Mouse (Mus musculus) kidney, embryonic 16.5 days (tissue): ENCODE data around the gene Srrm2. TPM values are rescaled to one million over a fixed set of nuclear protein-coding genes. Genes with fewer than 3 reads are reported as not detected.
A peak's percentile ranks its signal among the peaks of the same experiment; 100 is the strongest.

Experiments used
- ATAC-seq: fragments of 200-750 bp; cut with Nextera tagmentation; 2 replicates; pipeline ENCODE4 v1.8.0; 2017; ENCODE audit warnings: moderate TSS enrichment; ENCODE audit not compliant: low FRiP score, low TSS enrichment
- H3K27ac ChIP-seq: fragments of 300-500 bp; sonication (generic); 2 replicates; pipeline ENCODE4 v1.5.1; 2014; ENCODE audit warnings: low read length
- H3K27me3 ChIP-seq: fragments of 300-500 bp; sonication (generic); 2 replicates; pipeline ENCODE4 v1.6.1; 2014; ENCODE audit warnings: low read length, control low read depth, mixed read lengths; ENCODE audit not compliant: insufficient read depth
- H3K36me3 ChIP-seq: fragments of 300-500 bp; sonication (generic); 2 replicates; pipeline ENCODE4 v1.6.1; 2014; ENCODE audit warnings: low read length, control low read depth, mixed read lengths; ENCODE audit not compliant: insufficient read depth
- H3K4me1 ChIP-seq: fragments of 300-500 bp; sonication (generic); 2 replicates; pipeline ENCODE4 v1.6.1; 2014; ENCODE audit warnings: low read length, control low read depth, mixed read lengths; ENCODE audit not compliant: insufficient read depth
- H3K4me2 ChIP-seq: fragments of 300-500 bp; sonication (generic); replicated peaks from 2 replicates; pipeline ENCODE4 v1.6.1; 2014; ENCODE audit warnings: low read depth, low read length
- H3K4me3 ChIP-seq: fragments of 300-500 bp; sonication (generic); 2 replicates; pipeline ENCODE4 v1.5.1; 2014; ENCODE audit warnings: mild to moderate bottlenecking, low read length
- H3K9ac ChIP-seq: fragments of 300-500 bp; sonication (generic); replicated peaks from 2 replicates; pipeline ENCODE4 v1.6.1; 2014; ENCODE audit warnings: low read length
- H3K9me3 ChIP-seq: fragments of 300-500 bp; sonication (generic); 2 replicates; pipeline ENCODE4 v1.6.1; 2016; ENCODE audit warnings: low read length, control low read depth
- WGBS: fragments of 180-500 bp; shearing (Covaris S2); extraction: QIAGEN DNeasy Blood & Tissue Kit; methylation state at CpG from one replicate; pipeline ENCODE4 v1.1.7; 2014; 5-methylcytosine and 5-hydroxymethylcytosine counted together
- polyA plus RNA-seq: library from polyadenylated mRNA; unstranded; fragments of >200 nt; fragmentation: Nextera tagmentation; extraction: Ambion mirVana; gene quantifications from 2 replicates; pipeline ENCODE4 v1.2.1, GENCODE M21; 2015

The Srrm2 gene
- polyA plus RNA-seq, 1 experiment from 2014 or later, result 411 TPM

GRCm38 (mm10) chr17:23819235-23819634 is 28.9 kb downstream of the Srrm2 start:
- no peak overlapping the region for H3K9ac ChIP-seq
- ATAC-seq, result no peak
- no peak overlapping the region for H3K4me3 ChIP-seq
- H3K27ac ChIP-seq, result no peak overlapping the region
- no peaks in the 10 kb centered on the region for H3K27me3 ChIP-seq
- WGBS, result 98% methylated on average over 25 of the region's 25 CpGs
- H3K4me1 ChIP-seq, result no peaks in the 10 kb centered on the region
- H3K4me2 ChIP-seq, result no peak overlapping the region
- peaks cover 53% of the 10 kb centered on the region for H3K9me3 ChIP-seq
- peaks cover 97% of the 10 kb centered on the region for H3K36me3 ChIP-seq

- no peaks in the 10 kb centered on the region for H3K27me3 ChIP-seq
- peaks cover 99% of the 10 kb centered on the region for H3K36me3 ChIP-seq
- no peak overlapping the region for H3K27ac ChIP-seq
- H3K4me3 ChIP-seq, result no peak overlapping the region
- no peaks in the 10 kb centered on the region for H3K4me1 ChIP-seq
- no peak overlapping the region for H3K4me2 ChIP-seq
- ATAC-seq, result no peak
- WGBS, result 96% methylated on average over 5 of the region's 5 CpGs
- peaks cover 45% of the 10 kb centered on the region for H3K9me3 ChIP-seq
- H3K9ac ChIP-seq, result no peak overlapping the region
These were observed 30.4 kb downstream of the Srrm2 start for GRCm38 (mm10) chr17:23820731-23821130.

- no peak for ATAC-seq
- no peaks in the 10 kb centered on the region for H3K27me3 ChIP-seq
- 81% methylated on average over 6 of the region's 6 CpGs for WGBS
- no peak overlapping the region for H3K9ac ChIP-seq
- H3K4me2 ChIP-seq, result no peak overlapping the region
- H3K4me1 ChIP-seq, result peaks cover under 1% of the 10 kb centered on the region; the same call in 1 of the 2 replicates
- H3K9me3 ChIP-seq, result peaks cover 31% of the 10 kb centered on the region
- H3K4me3 ChIP-seq, result no peak overlapping the region
- H3K36me3 ChIP-seq, result peaks cover 96% of the 10 kb centered on the region
- H3K27ac ChIP-seq, result no peak overlapping the region
These were observed 31.8 kb downstream of the Srrm2 start for GRCm38 (mm10) chr17:23822094-23822493.

- WGBS, result 76% methylated on average over 16 of the region's 16 CpGs
- Histone ChIP-seq H3K36me3 (peaks cover 91% of the 10 kb centered on the region), H3K9me3 (peaks cover 22% of the 10 kb centered on the region), H3K4me3 (no peak overlapping the region), H3K27me3 (no peaks in the 10 kb centered on the region), H3K4me1 (peaks cover 10% of the 10 kb centered on the region), H3K27ac (no peak overlapping the region), H3K9ac (no peak overlapping the region), H3K4me2 (no peak overlapping the region)
- ATAC-seq, result no peak
These were observed 32.7 kb downstream of the Srrm2 start for GRCm38 (mm10) chr17:23823018-23823417.

GRCm38 (mm10) chr17:23823614-23824013 is 33.3 kb downstream of the Srrm2 start:
- H3K4me3 ChIP-seq, result no peak overlapping the region
- peaks cover 16% of the 10 kb centered on the region for H3K9me3 ChIP-seq
- no peak overlapping the region for H3K4me2 ChIP-seq
- no peaks in the 10 kb centered on the region for H3K27me3 ChIP-seq
- 93% methylated on average over 12 of the region's 12 CpGs for WGBS
- H3K4me1 ChIP-seq, result peaks cover 11% of the 10 kb centered on the region
- H3K9ac ChIP-seq, result no peak overlapping the region
- H3K27ac ChIP-seq, result no peak overlapping the region
- no peak for ATAC-seq
- peaks cover 85% of the 10 kb centered on the region for H3K36me3 ChIP-seq

- no peak overlapping the region for H3K9ac ChIP-seq
- no peak overlapping the region for H3K4me2 ChIP-seq
- no peaks in the 10 kb centered on the region for H3K27me3 ChIP-seq
- ATAC-seq, result no peak
- H3K9me3 ChIP-seq, result no peaks in the 10 kb centered on the region
- WGBS, result 85% methylated on average over 4 of the region's 4 CpGs
- H3K4me3 ChIP-seq, result no peak overlapping the region
- peaks cover 65% of the 10 kb centered on the region for H3K36me3 ChIP-seq
- peaks cover 11% of the 10 kb centered on the region for H3K4me1 ChIP-seq
- no peak overlapping the region for H3K27ac ChIP-seq
These were observed 35.3 kb downstream of the Srrm2 start for GRCm38 (mm10) chr17:23825591-23825990.

GRCm38 (mm10) chr17:23828271-23829001 is 38.1 kb downstream of the Srrm2 start:
- peak overlapping the region; percentile 90 for H3K4me3 ChIP-seq
- under 1% methylated on average over 45 of the region's 47 CpGs for WGBS
- peak; percentile 83 for ATAC-seq
- peaks cover 38% of the 10 kb centered on the region for H3K36me3 ChIP-seq
- 0 out of 2 replicates have a peak, but pooled peaks cover 4% of the 10 kb centered on the region for H3K27me3 ChIP-seq
- H3K9ac ChIP-seq, result peak overlapping the region; percentile 87
- H3K9me3 ChIP-seq, result no peaks in the 10 kb centered on the region
- peak overlapping the region; percentile 74 for H3K27ac ChIP-seq
- peaks cover 11% of the 10 kb centered on the region for H3K4me1 ChIP-seq
- H3K4me2 ChIP-seq, result peak overlapping the region; percentile 86

- Histone ChIP-seq H3K4me3 (peak within 1 kb of the TSS; percentile 90), H3K9me3 (no peaks in the 10 kb centered on the region), H3K9ac (peak within 1 kb of the TSS; percentile 87), H3K4me2 (peak within 1 kb of the TSS; percentile 86), H3K4me1 (peaks cover 11% of the 10 kb centered on the region), H3K27ac (peak within 1 kb of the TSS; percentile 97), H3K27me3 (0 out of 2 replicates have a peak, but pooled peaks cover 4% of the 10 kb centered on the region), H3K36me3 (peaks cover 31% of the 10 kb centered on the region)
- ATAC-seq, result peak; percentile 93
- under 1% methylated on average over 38 of the region's 42 CpGs for WGBS
These were observed 38.8 kb downstream of the Srrm2 start, which contains the start of gene Elob for GRCm38 (mm10) chr17:23829064-23829619. Elob (minus strand) TSS chr17:23829136.

- H3K9ac ChIP-seq, result no peak overlapping the region
- H3K27me3 ChIP-seq, result 0 out of 2 replicates have a peak, but pooled peaks cover 4% of the 10 kb centered on the region
- no peak overlapping the region for H3K27ac ChIP-seq
- no peak overlapping the region for H3K4me3 ChIP-seq
- peaks cover 10% of the 10 kb centered on the region for H3K36me3 ChIP-seq
- 89% methylated on average over 1 of the region's 1 CpGs for WGBS
- no peaks in the 10 kb centered on the region for H3K9me3 ChIP-seq
- H3K4me2 ChIP-seq, result no peak overlapping the region
- no peak for ATAC-seq
- peaks cover 11% of the 10 kb centered on the region for H3K4me1 ChIP-seq
These were observed 40.9 kb downstream of the Srrm2 start for GRCm38 (mm10) chr17:23831201-23831600.

- 77% methylated on average over 8 of the region's 8 CpGs for WGBS
- ATAC-seq, result no peak
- Histone ChIP-seq H3K4me1 (no peaks in the 10 kb centered on the region), H3K4me3 (no peak within 1 kb of the TSS), H3K4me2 (no peak within 1 kb of the TSS), H3K9me3 (no peaks in the 10 kb centered on the region), H3K36me3 (no peaks in the 10 kb centered on the region), H3K27ac (no peak within 1 kb of the TSS), H3K9ac (no peak within 1 kb of the TSS), H3K27me3 (0 out of 2 replicates have a peak, but pooled peaks cover 4% of the 10 kb centered on the region)
These were observed 45.8 kb downstream of the Srrm2 start, which contains the start of gene Prss33 for GRCm38 (mm10) chr17:23836006-23836575. Prss33 (minus strand) TSS chr17:23836056.
